Mouse (Mus musculus) erythroblast, adult 5-6 weeks (primary cell): ENCODE results near the gene Sh3pxd2a. TPM values are rescaled to one million over a fixed set of nuclear protein-coding genes. Genes with fewer than 3 reads are reported as not detected.
A peak's percentile ranks its signal among the peaks of the same experiment; 100 is the strongest.

Experiments used
- ATAC-seq: replicated peaks from 2 replicates; pipeline ENCODE4 v1.8.0; 2016; ENCODE audit warnings: moderate number of reproducible peaks, mild to moderate bottlenecking, moderate TSS enrichment, inconsistent platforms; ENCODE audit not compliant: poor library complexity, low FRiP score, severe bottlenecking
- total RNA-seq, 2 experiments: library from RNA; stranded (forward) in 1 of 2; stranded (reverse) in 1 of 2; fragments of 150-400 nt in 1 of 2; fragments of 200-764, 138-1000 nt in 1 of 2; gene quantifications; 2 replicates each; pipeline versions ENCODE4 v1.2.3 to v1.2.4; 2015 to 2017; ENCODE audit warnings: low replicate concordance in 2 of 2

The Sh3pxd2a gene
- total RNA-seq, 2 experiments from 2014 or later, result 0.19 to 1.4 TPM

DNA sequence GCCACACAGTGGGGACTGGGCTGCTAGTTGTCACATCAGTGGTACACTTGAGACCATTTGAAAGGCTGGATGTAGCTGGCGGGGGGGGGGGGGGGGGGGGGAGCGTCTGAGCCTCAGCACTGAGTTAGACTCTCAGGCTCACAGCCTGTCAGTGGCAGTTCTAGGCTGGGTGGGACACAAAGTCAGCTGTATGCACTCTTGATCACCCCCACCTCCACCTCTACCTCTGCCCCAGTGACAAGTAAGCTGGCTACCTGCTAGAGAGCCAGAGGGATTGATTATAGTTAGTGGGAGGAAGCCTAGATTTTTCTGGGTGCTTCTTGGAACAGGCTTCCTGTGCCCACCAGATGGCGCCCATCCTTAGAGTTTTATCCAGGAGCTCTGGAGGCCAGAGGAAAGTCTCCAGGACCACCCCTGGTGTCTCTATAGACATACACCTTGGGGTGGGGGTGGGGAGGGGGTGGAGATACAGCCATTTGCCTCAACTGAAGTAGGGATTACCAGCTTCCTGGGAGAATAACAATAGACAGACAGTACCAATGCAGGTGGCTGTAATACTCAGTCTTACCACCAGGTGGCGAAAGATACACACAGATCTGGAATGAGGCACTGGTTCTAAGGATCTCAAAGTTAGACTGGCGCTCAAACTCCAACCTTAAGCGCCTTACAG lies 107.9 kb downstream of the Sh3pxd2a start:
- 0 out of 2 replicates have a peak, but pooled peaks have one; percentile 51 for ATAC-seq

DNA sequence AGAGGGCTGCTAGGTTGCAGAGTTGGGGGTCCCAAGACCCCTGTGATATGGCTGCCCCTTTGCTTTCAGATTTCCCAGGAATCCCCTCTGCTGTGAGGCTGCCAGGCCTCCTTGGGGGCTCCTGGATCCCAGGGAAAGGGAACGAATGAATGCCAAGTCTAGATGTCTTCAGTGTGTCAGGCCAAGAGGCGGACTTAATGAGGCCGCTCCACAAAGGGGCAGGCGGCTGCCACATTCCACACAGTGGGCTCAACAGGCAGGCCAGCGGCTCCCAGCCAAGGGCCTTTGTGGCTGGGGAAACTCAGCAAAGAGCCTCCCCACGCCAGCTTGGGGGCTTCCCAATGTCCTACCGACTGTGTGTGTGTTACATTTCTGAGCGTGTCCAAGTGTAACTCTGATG lies 109.7 kb downstream of the Sh3pxd2a start:
- ATAC-seq, result no peak

DNA sequence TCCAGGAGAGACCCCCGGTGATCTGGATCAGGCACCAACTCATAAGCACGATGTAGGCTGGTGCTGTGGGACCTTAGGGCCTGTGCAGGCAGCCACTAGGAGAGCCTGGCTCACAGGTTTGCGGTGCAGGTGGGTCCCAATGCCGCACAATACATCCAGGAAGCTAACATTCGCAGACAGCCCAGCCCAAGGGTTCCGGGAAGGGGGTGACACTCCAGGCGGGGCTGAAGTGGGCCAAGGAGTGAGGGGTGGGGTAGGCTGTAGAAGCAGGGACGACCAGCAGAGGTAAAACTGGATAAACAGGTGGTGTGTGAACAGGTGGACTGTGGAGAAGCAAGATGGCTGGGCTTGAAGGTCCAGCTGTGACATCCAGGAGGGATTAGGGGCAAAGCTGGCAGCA lies 115.2 kb downstream of the Sh3pxd2a start:
- no peak for ATAC-seq

DNA sequence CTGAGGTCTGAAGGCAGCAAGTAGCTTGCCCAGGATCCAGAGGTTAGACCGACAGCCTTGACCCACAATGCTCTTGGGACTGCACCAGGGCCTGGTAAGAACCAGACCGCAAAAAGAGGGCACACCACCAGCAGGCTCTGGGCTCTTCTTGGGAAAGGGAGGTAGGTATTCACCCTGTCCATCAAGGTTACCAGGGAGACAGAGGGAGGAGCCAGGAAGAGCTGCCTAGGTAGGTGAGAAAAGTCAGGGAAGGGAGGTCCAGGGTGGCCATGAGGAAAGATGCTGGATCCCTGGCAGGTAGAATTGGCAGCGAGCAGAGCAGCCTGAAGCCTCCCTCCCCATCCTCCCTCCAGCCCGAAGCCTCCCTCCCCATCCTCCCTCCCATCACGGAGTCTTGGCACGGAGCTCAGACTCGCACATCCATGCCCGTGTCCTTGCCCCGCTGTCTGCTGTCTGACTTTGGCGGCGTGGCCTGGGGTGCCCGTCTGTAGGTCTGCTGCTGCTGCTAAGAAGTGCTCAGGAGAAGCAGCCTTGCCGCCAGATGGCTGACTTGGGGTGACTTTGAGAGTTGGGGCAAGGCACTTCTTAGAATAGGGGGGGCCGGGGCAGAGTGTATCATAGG lies 115.7 kb downstream of the Sh3pxd2a start:
- no peak for ATAC-seq

DNA sequence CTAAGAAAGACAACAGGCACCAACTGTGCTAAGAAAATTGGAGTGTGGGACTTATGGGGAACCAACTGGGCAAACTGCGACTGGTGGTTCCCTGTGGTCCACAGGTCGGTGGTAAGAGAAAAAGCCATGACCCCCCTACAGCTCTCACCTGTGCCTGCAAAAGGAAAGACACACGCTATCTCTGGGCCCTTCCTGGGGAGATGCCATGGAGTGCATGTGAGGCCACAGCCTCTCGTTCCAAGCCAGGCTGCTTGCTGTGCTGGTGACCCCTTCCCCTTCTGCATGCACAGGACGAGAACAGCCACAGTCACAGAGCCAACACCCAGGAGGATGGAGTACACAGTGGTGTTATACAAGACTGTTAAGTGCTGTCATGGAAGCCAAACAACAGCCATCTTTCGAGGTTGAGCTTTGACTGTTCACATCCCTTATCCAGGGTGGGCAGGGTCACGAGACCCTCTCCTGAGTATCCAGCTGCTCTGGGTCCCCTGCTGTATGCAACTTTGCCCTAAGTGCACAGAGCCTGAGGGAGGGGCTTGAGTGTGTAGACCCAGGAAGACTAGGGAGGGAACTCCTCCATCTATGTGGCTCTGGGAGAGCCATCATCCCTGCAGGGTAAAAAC lies 117.1 kb downstream of the Sh3pxd2a start:
- ATAC-seq, result no peak

DNA sequence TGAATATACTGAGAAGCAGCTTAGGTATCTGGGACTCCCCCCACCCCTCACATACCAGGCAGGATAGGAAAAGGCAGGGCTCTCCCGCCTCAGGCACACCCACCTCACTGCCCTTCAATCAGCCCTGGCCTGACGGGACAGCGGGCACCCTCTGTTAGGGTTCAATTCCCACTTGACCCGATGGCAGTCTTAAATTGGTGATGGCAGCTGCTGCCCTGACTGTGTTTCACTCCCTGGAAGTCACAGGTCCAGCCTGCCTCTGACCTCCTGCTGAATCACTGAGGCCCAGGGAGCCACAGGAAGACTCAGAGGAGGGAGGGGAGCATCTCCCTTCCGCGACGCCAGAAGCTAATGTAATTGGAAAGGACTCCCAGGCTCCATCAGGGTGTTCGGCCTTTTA lies 117.6 kb downstream of the Sh3pxd2a start:
- ATAC-seq, result no peak

DNA sequence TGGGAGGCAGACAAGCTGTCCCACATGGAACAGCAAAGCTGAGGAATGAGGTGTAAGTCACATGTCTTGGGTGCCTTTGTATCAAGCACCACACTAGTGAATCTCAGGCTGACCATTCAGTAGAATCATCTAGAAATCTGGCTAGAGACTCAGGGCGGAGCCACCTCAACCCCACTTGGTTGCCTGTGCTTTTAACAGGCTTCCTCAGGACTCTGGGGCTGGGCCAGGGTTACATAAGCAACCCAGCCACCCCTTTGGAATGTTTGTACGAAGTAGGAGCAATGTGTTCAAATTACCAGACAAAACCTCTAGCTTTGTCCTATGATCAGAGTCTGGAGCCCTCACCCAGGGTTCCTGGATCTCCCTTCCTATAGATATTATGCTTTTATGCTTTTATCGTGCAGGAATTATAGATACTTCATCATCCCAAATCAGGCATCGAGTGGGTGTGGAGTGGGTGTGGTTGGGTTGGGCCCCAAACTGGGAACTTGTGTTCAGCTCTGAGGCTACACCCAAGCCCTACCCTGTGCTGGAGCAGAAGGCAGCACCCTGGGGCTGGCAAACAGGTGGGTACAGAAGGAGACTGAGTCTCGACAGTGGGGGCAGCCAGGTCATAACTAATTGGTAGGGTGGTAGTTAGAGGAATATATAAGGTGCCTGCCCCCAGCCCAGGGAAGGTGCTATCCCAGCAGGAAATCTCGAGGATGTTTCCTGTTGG lies 118.2 kb downstream of the Sh3pxd2a start:
- no peak for ATAC-seq

DNA sequence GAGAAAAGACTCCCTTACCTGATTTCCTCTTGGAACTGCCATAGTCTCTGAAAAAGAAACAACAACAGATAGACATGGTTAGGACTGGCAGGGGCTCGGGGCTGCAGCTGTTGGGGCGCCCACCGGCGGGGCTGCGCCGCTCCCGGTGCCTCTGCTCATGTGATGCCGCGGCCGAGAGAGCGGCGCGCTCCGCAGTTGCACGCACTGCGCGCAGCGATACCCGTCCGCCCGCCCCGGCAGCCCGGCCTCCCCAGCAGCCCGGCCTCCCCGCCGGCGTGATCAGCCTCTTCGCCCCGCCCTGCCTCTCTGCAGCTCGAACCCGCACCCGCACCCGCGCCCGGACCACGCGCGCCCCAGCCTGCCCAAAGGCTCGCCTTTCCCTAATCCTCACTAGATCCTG lies 120.8 kb downstream of the Sh3pxd2a start:
- ATAC-seq, result no peak

DNA sequence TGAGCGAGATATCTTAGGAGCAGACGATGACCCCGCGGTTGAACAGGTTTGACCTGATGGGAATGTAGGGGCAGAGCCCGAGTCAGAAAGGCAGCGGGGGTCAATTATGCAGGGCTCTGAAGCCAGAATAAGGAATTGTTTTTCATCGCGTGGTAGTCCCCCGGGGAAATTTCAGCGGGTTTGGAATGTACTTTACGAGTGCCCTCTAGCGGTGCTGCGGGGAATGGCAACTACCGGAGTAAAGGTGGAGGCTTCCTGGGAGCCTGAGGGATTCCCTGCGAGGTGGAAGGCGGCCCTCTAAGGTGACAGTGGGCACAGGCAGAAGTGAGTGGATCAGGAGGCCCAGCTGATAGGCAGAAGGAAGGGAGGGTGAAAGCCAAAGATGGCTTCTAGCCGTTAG lies 125.0 kb downstream of the Sh3pxd2a start:
- ATAC-seq, result 0 out of 2 replicates have a peak, but pooled peaks have one; percentile 63

DNA sequence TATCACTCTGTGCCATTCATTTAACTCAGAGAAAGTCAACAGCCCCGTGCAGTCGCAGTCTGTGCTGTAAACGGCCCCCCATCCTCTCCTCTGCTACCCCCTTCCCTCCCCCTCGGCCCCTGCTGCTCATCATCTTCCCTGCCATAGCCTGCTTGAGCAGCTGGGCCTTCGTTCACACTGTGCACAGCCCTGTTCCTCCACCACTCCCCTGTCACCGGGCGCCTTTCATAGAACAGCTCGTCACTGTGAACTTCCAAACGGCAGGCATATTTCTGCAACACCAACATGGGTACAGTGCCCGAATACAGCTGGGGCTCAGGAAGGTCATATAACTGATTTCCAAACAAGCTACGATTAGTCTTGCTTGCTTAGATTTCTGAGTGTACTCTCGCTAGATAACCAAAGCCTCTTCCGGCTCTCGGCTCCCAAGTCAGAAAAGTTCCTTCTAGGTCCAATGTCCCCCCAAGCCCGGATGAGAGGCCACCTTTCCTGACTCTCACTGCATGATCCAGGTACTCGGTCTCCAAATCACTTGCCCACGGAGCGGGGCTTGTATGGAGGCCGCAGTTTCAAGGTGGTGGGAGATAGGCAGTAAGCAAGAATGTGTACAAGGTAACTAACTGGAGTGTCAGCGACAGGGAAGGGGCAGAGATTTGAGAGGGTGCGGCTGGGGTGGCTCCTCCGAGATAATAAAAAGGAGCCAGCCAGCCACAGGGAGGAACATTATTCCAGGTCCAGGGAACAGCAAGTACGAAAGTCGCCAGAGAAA lies 125.6 kb downstream of the Sh3pxd2a start:
- no peak for ATAC-seq

DNA sequence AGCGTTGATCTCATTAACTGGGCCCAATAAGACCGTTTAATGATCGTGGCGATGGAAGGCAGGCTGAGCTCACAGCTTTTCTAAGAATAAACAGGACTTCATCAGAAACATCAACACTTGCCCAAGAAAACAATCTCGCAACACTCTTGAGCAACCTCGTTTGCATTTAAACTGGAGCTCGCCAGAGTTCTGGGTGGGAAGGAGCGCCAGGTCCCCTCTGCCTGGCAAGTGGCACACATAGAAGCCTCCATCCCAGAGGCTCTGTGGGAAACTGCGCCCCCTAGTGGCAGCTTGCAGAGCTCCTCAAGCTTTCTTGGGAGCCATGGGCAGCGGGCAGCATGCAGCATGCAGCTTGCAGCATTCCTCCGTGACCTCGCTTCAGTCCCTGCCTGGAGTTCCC lies 126.5 kb downstream of the Sh3pxd2a start:
- peak; percentile 72; the same call in 1 of the 2 replicates for ATAC-seq

DNA sequence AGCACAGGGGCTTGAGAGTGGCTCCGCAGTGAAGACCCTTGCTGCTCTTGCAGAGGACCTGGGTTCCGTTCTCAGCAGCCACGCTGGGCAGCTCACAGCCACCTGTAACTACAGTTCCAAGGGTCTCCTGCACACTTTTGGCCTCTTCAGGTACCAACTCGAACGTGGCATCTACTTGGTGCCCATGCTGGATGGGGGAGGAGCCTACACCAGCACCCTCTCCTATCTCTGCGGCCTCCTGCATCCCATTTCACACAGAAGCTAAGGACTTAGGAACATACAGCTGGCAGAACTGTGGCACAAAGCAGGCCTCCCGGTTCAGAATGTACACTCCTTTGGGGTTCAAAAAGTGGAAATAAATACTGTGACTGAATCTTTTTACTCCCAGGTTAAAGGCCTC lies 127.0 kb downstream of the Sh3pxd2a start:
- no peak for ATAC-seq

DNA sequence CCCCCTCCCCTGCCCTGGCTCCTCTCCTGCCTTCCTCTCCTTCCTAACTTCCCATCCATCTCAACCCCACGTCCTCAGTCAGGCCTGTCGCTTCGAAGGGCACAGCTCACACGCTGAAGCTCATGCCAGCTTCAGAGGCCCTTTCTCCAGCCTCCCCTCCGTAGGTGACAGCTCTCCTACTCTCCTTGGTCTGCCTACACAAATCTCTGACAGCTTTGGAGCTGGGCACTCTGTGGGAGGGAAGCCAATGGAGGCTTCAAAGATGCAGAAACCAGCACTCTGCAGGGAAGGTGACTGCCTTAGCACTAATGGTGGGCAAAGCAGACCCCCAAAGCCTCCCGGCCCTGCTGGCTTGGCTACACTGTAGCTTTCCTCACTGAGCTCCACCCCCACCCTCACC lies 128.9 kb downstream of the Sh3pxd2a start:
- ATAC-seq, result no peak

DNA sequence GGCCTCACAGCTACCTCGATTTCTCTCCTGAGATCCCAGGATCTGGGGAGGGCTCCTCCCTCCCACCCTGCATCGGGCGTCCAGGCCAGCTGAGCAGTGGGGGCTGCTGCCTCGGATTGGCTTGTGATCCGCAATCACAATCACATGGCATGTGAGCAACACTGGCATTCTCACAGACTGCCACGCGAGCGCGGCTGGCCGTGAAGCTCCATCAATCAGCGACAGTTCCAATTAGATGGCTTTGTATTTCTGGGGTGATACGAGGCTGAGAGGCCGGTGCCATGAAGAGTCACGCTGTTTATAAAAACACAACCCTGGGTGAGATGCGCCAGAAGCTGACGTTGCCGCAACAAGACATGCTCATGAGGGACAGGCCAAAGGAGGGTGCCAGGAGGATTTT lies 129.5 kb downstream of the Sh3pxd2a start:
- ATAC-seq, result no peak

DNA sequence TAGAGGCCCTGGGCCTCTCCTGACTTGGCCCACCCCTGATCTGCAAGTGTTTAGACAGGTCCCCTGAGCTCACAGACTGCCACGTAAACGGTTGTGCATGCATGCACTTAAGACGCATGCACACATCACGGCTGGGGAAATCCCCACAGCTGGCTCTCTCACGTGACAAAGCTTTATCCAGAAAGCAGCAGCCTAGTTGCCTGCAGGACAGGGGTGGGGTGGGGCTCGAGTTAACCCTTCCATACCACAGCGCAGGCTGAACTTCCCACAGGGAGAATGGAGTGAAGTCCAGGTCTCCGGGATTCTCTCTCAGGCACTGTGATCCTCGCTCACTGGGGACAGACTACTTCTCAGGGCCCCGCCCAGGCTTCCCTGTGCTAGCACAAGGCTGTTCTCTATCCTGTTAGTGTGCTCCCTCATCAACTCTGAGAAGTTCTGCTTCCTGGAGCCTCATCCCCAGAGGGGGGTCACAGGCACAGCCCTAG lies 133.4 kb downstream of the Sh3pxd2a start:
- ATAC-seq, result no peak

DNA sequence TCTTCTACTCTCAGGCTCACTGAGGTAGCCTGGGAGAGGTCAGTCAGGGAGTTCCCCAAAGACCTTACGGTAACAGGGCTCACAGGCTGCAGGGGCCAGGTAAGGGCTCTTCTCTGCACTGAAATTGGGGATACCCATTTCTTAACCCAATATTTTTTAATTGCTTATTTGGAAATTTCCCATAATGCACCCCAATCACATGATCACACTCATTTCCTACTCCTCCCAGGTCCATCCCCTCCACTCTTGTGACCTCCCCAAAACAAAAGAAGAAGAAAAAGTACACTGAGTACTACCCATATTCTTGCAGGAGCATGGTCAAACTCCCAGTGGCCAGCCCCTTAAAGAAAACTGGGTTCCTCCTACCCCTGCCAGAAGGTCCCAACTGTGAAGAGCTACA lies 135.1 kb downstream of the Sh3pxd2a start:
- ATAC-seq, result no peak

DNA sequence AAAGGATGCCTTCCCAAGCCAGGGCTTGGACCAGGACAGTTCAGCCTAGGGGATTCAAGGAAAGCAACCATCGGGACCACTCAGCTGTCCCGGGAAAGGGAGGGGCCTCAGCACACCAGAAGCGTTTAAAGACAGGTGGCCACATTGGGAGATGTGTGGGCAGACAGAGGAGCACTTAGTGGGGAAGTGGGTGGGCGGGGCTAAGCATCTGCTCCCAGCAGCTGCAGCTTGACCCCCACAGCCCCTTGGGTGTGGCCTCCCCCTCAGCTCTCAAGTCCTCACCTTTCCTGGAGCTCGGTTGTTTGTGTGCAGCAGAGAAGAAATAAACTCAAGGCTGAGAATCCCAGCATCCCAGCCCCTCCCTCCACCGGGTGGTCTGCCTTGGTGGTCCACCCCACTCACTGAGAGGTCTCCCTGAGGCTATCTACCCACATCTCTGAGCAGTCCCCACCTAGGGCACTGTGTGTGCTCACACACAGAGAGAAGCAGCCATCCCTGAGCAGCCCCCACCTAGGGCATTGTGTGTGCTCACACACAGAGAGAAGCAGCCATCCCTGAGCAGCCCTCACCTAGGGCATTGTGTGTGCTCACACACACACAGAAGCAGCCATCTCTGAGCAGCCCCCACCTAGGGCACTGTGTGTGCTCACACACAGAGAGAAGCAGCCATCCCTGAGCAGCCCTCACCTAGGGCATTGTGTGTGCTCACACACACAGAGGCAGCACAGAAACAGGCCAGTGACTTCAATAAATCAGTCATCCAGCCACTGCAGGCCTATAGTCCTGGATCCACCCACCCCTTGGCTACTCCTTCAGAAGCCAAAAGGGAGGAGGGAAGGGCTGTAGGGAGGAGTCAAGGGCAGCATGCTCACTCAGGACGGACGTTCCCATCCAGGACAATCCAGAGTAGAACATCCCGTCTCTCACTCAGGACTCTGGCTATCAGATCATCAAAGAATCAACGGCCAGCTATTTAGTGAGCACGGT lies 136.0 kb downstream of the Sh3pxd2a start:
- ATAC-seq, result no peak

DNA sequence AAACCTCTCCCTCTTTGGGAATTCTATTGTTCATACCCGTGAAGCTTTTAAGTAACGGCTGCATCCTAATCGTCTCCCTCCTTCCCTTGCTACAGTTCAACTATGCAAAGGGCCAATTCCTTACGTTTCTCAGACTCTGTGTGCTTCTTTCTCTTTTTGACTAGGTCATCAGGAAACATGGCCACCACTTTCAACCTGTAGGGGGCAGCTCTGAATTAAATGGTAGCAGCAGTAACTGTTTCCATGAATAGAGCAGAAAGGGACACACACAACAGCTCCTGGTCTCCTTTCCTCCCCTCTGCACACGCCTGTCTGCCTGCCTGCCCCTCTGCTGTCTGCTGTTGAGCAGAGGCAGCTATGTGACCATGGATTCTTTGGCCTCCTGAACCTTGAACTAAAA lies 138.3 kb downstream of the Sh3pxd2a start:
- ATAC-seq, result no peak
